Mouse (Mus musculus) kidney, postnatal 0 days (tissue): ENCODE measurements around the gene Gm49336. TPM values are rescaled to one million over a fixed set of nuclear protein-coding genes. Genes with fewer than 3 reads are reported as not detected.

Source experiments
- ATAC-seq: fragments of 200-750 bp; cut with Nextera tagmentation; replicated peaks from 2 replicates; pipeline ENCODE4 v1.8.0; 2017; ENCODE audit warnings: low read depth, moderate number of reproducible peaks, moderate TSS enrichment, moderate library complexity; ENCODE audit not compliant: low FRiP score
- DNase-seq: peaks from one replicate; pipeline ENCODE4 v3.0.0-alpha.2; 2016; ENCODE audit warnings: low spot score
- H3K27ac ChIP-seq: fragments of 300-500 bp; sonication (generic); 2 replicates; pipeline ENCODE4 v1.5.1; 2014; ENCODE audit warnings: mild to moderate bottlenecking
- H3K27me3 ChIP-seq: fragments of 300-500 bp; sonication (generic); 2 replicates; pipeline ENCODE4 v1.6.1; 2014; ENCODE audit warnings: low read length, mixed read lengths; ENCODE audit not compliant: insufficient read depth
- H3K36me3 ChIP-seq: fragments of 300-500 bp; sonication (generic); 2 replicates; pipeline ENCODE4 v1.6.1; 2014; ENCODE audit warnings: low read length, mixed read lengths; ENCODE audit not compliant: insufficient read depth
- H3K4me1 ChIP-seq: fragments of 300-500 bp; sonication (generic); replicated peaks from 2 replicates; pipeline ENCODE4 v1.6.1; 2014; ENCODE audit warnings: antibody characterized with exemption, low read length, mixed read lengths; ENCODE audit not compliant: insufficient read depth
- H3K4me2 ChIP-seq: fragments of 300-500 bp; sonication (generic); 2 replicates; pipeline ENCODE4 v1.6.1; 2014; ENCODE audit warnings: mild to moderate bottlenecking, low read length, moderate library complexity, mixed read lengths
- H3K4me3 ChIP-seq: fragments of 300-500 bp; sonication (generic); replicated peaks from 2 replicates; pipeline ENCODE4 v1.5.1; 2014; ENCODE audit warnings: low read depth, low read length
- H3K9ac ChIP-seq: fragments of 300-500 bp; sonication (generic); 2 replicates; pipeline ENCODE4 v1.6.1; 2014; ENCODE audit warnings: low read depth, low read length
- H3K9me3 ChIP-seq: fragments of 300-500 bp; sonication (generic); replicated peaks from 2 replicates; pipeline ENCODE4 v1.6.1; 2016; ENCODE audit warnings: low read length, inconsistent platforms, mixed read lengths
- CTCF ChIP-seq: IDR thresholded peaks from 2 replicates; pipeline ENCODE4 v1.5.1; 2016; ENCODE audit warnings: antibody characterized with exemption, low read depth, mild to moderate bottlenecking, moderate library complexity
- WGBS: fragments of 180-500 bp; shearing (Covaris S2); extraction: QIAGEN DNeasy Blood & Tissue Kit; methylation state at CpG from one replicate; pipeline ENCODE4 v1.1.7; 2014; 5-methylcytosine and 5-hydroxymethylcytosine counted together
- polyA plus RNA-seq: library from polyadenylated mRNA; unstranded; fragments of >200 nt; fragmentation: Nextera tagmentation; extraction: Ambion mirVana; gene quantifications from 2 replicates; pipeline ENCODE4 v1.2.1, GENCODE M21; 2015

Gene Gm49336
- polyA plus RNA-seq, 1 experiment from 2014 or later: 32.6 TPM

GRCm38 (mm10) chr14:60181306-60181705, 70.0 kb downstream of the Gm49336 start:
- DNase-seq (no peak), ATAC-seq (no peak)
- H3K27me3 ChIP-seq: no peaks in the 10 kb centered on the region
- H3K4me3 ChIP-seq: no peak overlapping the region
- no peaks in the 10 kb centered on the region for H3K9me3 ChIP-seq
- 0 out of 2 replicates have a peak, but pooled peaks have one; percentile 14 for TF ChIP-seq CTCF
- no peaks in the 10 kb centered on the region; the same call in 1 of the 2 replicates for H3K4me1 ChIP-seq
- H3K36me3 ChIP-seq: no peaks in the 10 kb centered on the region
- WGBS: 97% methylated on average over 2 of the region's 2 CpGs
- H3K9ac ChIP-seq: no peak overlapping the region
- no peak overlapping the region for H3K4me2 ChIP-seq
- no peak overlapping the region for H3K27ac ChIP-seq

GRCm38 (mm10) chr14:60178571-60178955, 72.7 kb downstream of the Gm49336 start:
- Histone ChIP-seq H3K4me3 (no peak overlapping the region), H3K4me2 (no peak overlapping the region), H3K36me3 (no peaks in the 10 kb centered on the region), H3K9ac (no peak overlapping the region), H3K4me1 (no peaks in the 10 kb centered on the region; the same call in 1 of the 2 replicates), H3K27ac (no peak overlapping the region), H3K9me3 (no peaks in the 10 kb centered on the region), H3K27me3 (no peaks in the 10 kb centered on the region)
- no peak for TF ChIP-seq CTCF
- DNase-seq: no peak
- no peak for ATAC-seq
- 41% methylated on average over 2 of the region's 2 CpGs for WGBS

GRCm38 (mm10) chr14:60177614-60178570, 73.4 kb downstream of the Gm49336 start:
- peak overlapping the region; percentile 68 for H3K4me3 ChIP-seq
- 0 out of 2 replicates have a peak, but pooled peaks have one; percentile 15 for ATAC-seq
- H3K9ac ChIP-seq: peak overlapping the region; percentile 62
- WGBS: 20% methylated on average over 35 of the region's 37 CpGs
- no peak overlapping the region for H3K27ac ChIP-seq
- no peaks in the 10 kb centered on the region for H3K9me3 ChIP-seq
- H3K27me3 ChIP-seq: no peaks in the 10 kb centered on the region
- no peaks in the 10 kb centered on the region; the same call in 1 of the 2 replicates for H3K4me1 ChIP-seq
- no peak for DNase-seq
- TF ChIP-seq CTCF: no peak
- no peaks in the 10 kb centered on the region for H3K36me3 ChIP-seq
- peak overlapping the region; percentile 100 for H3K4me2 ChIP-seq

- peak; percentile 79 for ATAC-seq
- DNase-seq: peak; percentile 47
- no peaks in the 10 kb centered on the region; the same call in 1 of the 2 replicates for H3K4me1 ChIP-seq
- no peaks in the 10 kb centered on the region for H3K27me3 ChIP-seq
- H3K27ac ChIP-seq: no peak overlapping the region
- under 1% methylated on average over 74 of the region's 84 CpGs for WGBS
- peak overlapping the region; percentile 68 for H3K4me3 ChIP-seq
- no peaks in the 10 kb centered on the region for H3K36me3 ChIP-seq
- H3K4me2 ChIP-seq: peak overlapping the region; percentile 100
- H3K9ac ChIP-seq: peak overlapping the region; percentile 62
- no peak for TF ChIP-seq CTCF
- H3K9me3 ChIP-seq: no peaks in the 10 kb centered on the region
Measured at GRCm38 (mm10) chr14:60176891-60177613, 74.3 kb downstream of the Gm49336 start.

GRCm38 (mm10) chr14:60176469-60176890, 74.8 kb downstream of the Gm49336 start:
- Histone ChIP-seq H3K4me2 (peak overlapping the region; percentile 100), H3K4me1 (no peaks in the 10 kb centered on the region; the same call in 1 of the 2 replicates), H3K9me3 (no peaks in the 10 kb centered on the region), H3K4me3 (peak overlapping the region; percentile 68), H3K9ac (no peak overlapping the region), H3K27ac (no peak overlapping the region), H3K27me3 (no peaks in the 10 kb centered on the region), H3K36me3 (no peaks in the 10 kb centered on the region)
- no peak for TF ChIP-seq CTCF
- ATAC-seq (no peak), DNase-seq (peak; percentile 4)
- WGBS: 39% methylated on average over 9 of the region's 9 CpGs
